Mouse (Mus musculus) MEL (cell line): ENCODE data around the gene Agpat1.

ENCODE experiments used
- BHLHE40 ChIP-seq: IDR thresholded peaks from 2 replicates; pipeline ENCODE4 v1.6.1; 2012; ENCODE audit warnings: low read depth, mild to moderate bottlenecking, inconsistent platforms, low read length, improper control_type of control experiment, borderline replicate concordance
- CTCF ChIP-seq, 3 experiments: IDR thresholded peaks in 2 of 3; conservative IDR thresholded peaks in 1 of 3; 2 replicates each; pipeline ENCODE4 v1.5.1; 2011 to 2012; ENCODE audit warnings: low read length in 3 of 3, low read depth in 2 of 3, mild to moderate bottlenecking in 2 of 3, improper control_type of control experiment in 1 of 3, inconsistent platforms in 1 of 3, mixed read lengths in 1 of 3, moderate library complexity in 1 of 3; ENCODE audit not compliant: control insufficient read depth in 1 of 3, insufficient read depth in 1 of 3, poor library complexity in 1 of 3, severe bottlenecking in 1 of 3
- MEF2A ChIP-seq: IDR thresholded peaks from 2 replicates; pipeline ENCODE4 v1.6.1; 2014; ENCODE audit warnings: low read depth, mild to moderate bottlenecking, inconsistent platforms, low read length, improper control_type of control experiment; ENCODE audit not compliant: poor library complexity, insufficient replicate concordance, severe bottlenecking; ENCODE audit errors: extremely low read depth
- POLR2A ChIP-seq, 2 experiments: IDR thresholded peaks; 2 replicates each; pipeline ENCODE4 v1.6.1; 2011 to 2012; ENCODE audit warnings: low read length in 2 of 2, mild to moderate bottlenecking in 2 of 2, control low read depth in 1 of 2, improper control_type of control experiment in 1 of 2, low read depth in 1 of 2, moderate library complexity in 1 of 2; ENCODE audit not compliant: control insufficient read depth in 1 of 2, insufficient read depth in 1 of 2, poor library complexity in 1 of 2

- peak; percentile 15 to 51; a peak in 1 of 4 replicates for TF ChIP-seq POLR2A (IDR thresholded peaks at IDR 0.05; ENCODE audit: control insufficient read depth in 1 of 2, insufficient read depth in 1 of 2, low read depth in 1 of 2, low read length in 2 of 2, poor library complexity in 1 of 2)
- no peak for TF ChIP-seq MEF2A
- TF ChIP-seq CTCF (IDR thresholded peaks at IDR 0.05 in 2 of 3, conservative IDR thresholded peaks at IDR 0.05 in 1 of 3; ENCODE audit: control insufficient read depth in 1 of 3, insufficient read depth in 1 of 3, low read depth in 2 of 3, low read length in 3 of 3, poor library complexity in 1 of 3, severe bottlenecking in 1 of 3) = no peak
- TF ChIP-seq BHLHE40 = no peak
Measured at GRCm38 (mm10) chr17:34589681-34590101, 14.4 kb upstream of the Agpat1 start, which contains the start of gene Gpsm3.
